30 mouse cellular contexts compared by ENCODE assay signal in genomic region chr13:91911652-91912051, GRCm38 (mm10). TPM values are rescaled to one million over a fixed set of nuclear protein-coding genes. Genes with fewer than 3 reads are reported as not detected.
A peak's percentile ranks its signal among the peaks of the same experiment; 100 is the strongest.
DNase-seq lines count a peak whose midpoint lies in the region; ATAC-seq and TF ChIP-seq lines count a peak whose summit lies in the region.
"Had no signal": no experiment of that assay in that cellular context is flagged by ENCODE, and none has a peak within 500 bp of the region (broad histone marks: within the 10 kb centered on the region; RNA-seq: fewer than 3 reads in every experiment).

No protein-coding gene starts in this region.

- TF ChIP-seq CTCF in kidney, postnatal 0 days (IDR thresholded peaks at IDR 0.05; ENCODE audit: low read depth) = no peak

- H3K4me3 ChIP-seq in heart, embryonic 12.5 days = no peak overlapping the region
- no peak overlapping the region for H3K4me3 ChIP-seq in kidney, postnatal 0 days (replicated peaks; ENCODE audit: low read depth, low read length)
- no peak overlapping the region for H3K4me3 ChIP-seq in intestine, embryonic 16.5 days (ENCODE audit: low read length)
- H3K4me3 ChIP-seq: embryonic facial prominence, embryonic 13.5 days; erythroblast, embryonic 14.5 days; forebrain, embryonic 12.5 days; gastrocnemius, adult 2 months; limb, embryonic 15.5 days had no signal

- H3K4me1 ChIP-seq in heart, embryonic 12.5 days (replicated peaks) = peaks cover 17% of the 10 kb centered on the region
- H3K4me1 ChIP-seq in kidney, postnatal 0 days (replicated peaks; ENCODE audit: insufficient read depth, low read length) = no peaks in the 10 kb centered on the region
- peaks cover 4% of the 10 kb centered on the region; the same call in 1 of the 2 replicates for H3K4me1 ChIP-seq in intestine, embryonic 16.5 days (ENCODE audit: control insufficient read depth, insufficient read depth, low read length)

- no peak for ATAC-seq in heart, embryonic 12.5 days (ENCODE audit: insufficient number of reproducible peaks, low FRiP score)
- ATAC-seq in kidney, postnatal 0 days (replicated peaks; ENCODE audit: low FRiP score, low read depth) = peak; percentile 45; the same call in 1 of the 2 replicates
- ATAC-seq in intestine, embryonic 16.5 days = peak; percentile 56
- ATAC-seq: activated CD4-positive, CD25-positive, alpha-beta regulatory T cell, adult 4 months; inflammation-experienced regulatory T-cells, adult 6 months had no signal

- H3K9ac ChIP-seq in heart, embryonic 12.5 days = no peak overlapping the region
- H3K9ac ChIP-seq in kidney, postnatal 0 days (ENCODE audit: low read depth, low read length) = no peak overlapping the region
- no peak overlapping the region for H3K9ac ChIP-seq in intestine, embryonic 16.5 days (ENCODE audit: low read depth, low read length)
- H3K9ac ChIP-seq: embryonic facial prominence, embryonic 13.5 days; forebrain, embryonic 12.5 days; hindbrain, embryonic 14.5 days; limb, embryonic 15.5 days; liver, embryonic 14.5 days had no signal

- H3K27ac ChIP-seq in heart, embryonic 12.5 days (ENCODE audit: poor library complexity, severe bottlenecking) = peak overlapping the region; percentile 73
- no peak overlapping the region for H3K27ac ChIP-seq in kidney, postnatal 0 days
- peak overlapping the region; percentile 24; the same call in 1 of the 2 replicates for H3K27ac ChIP-seq in intestine, embryonic 16.5 days (ENCODE audit: low read length)
- H3K27ac ChIP-seq: embryonic facial prominence, embryonic 13.5 days; forebrain, embryonic 12.5 days; gastrocnemius, adult 2 months; hindbrain, embryonic 14.5 days; limb, embryonic 15.5 days; liver, embryonic 14.5 days had no signal

- H3K27me3 ChIP-seq in heart, embryonic 12.5 days (replicated peaks) = no peaks in the 10 kb centered on the region
- H3K27me3 ChIP-seq in kidney, postnatal 0 days (ENCODE audit: insufficient read depth, low read length) = no peaks in the 10 kb centered on the region
- H3K27me3 ChIP-seq in intestine, embryonic 16.5 days (replicated peaks; ENCODE audit: control insufficient read depth, insufficient read depth, low read length) = no peaks in the 10 kb centered on the region
- H3K27me3 ChIP-seq: embryonic facial prominence, embryonic 13.5 days; forebrain, embryonic 12.5 days; limb, embryonic 15.5 days had no signal

- H3K9me3 ChIP-seq in heart, embryonic 12.5 days (replicated peaks) = no peaks in the 10 kb centered on the region
- H3K9me3 ChIP-seq in kidney, postnatal 0 days (replicated peaks; ENCODE audit: low read length) = no peaks in the 10 kb centered on the region
- no peaks in the 10 kb centered on the region for H3K9me3 ChIP-seq in intestine, embryonic 16.5 days (ENCODE audit: control insufficient read depth, low read length)
- H3K9me3 ChIP-seq: embryonic facial prominence, embryonic 13.5 days; forebrain, embryonic 12.5 days; limb, embryonic 15.5 days had no signal

- no peaks in the 10 kb centered on the region for H3K36me3 ChIP-seq in heart, embryonic 12.5 days
- H3K36me3 ChIP-seq in kidney, postnatal 0 days (ENCODE audit: insufficient read depth, low read length) = no peaks in the 10 kb centered on the region
- no peaks in the 10 kb centered on the region for H3K36me3 ChIP-seq in intestine, embryonic 16.5 days (ENCODE audit: control insufficient read depth, insufficient read depth, low read length)
- H3K36me3 ChIP-seq: embryonic facial prominence, embryonic 13.5 days; forebrain, embryonic 12.5 days; limb, embryonic 15.5 days had no signal

- no peak overlapping the region for H3K4me2 ChIP-seq in heart, embryonic 12.5 days
- no peak overlapping the region for H3K4me2 ChIP-seq in kidney, postnatal 0 days (ENCODE audit: low read length)
- no peak overlapping the region for H3K4me2 ChIP-seq in intestine, embryonic 16.5 days (ENCODE audit: low read depth, low read length)
- H3K4me2 ChIP-seq: embryonic facial prominence, embryonic 13.5 days; forebrain, embryonic 12.5 days; hindbrain, embryonic 14.5 days; limb, embryonic 15.5 days had no signal

- no peak for DNase-seq in heart, postnatal 4 days
- DNase-seq in kidney, postnatal 0 days (ENCODE audit: low spot score) = no peak
- no peak for DNase-seq in kidney, adult 8-10 months
- DNase-seq in 416B (ENCODE audit: low read depth) = peak; percentile 62
- no peak for DNase-seq in cerebellum, adult 9-10 months
- DNase-seq: adrenal gland, adult 8-10 months; cerebellum, adult 18-20 months; cerebellum, postnatal 25 days; embryo, embryonic 11 days; gastrocnemius, adult 2 months; heart, postnatal 14 days; left cerebral cortex, postnatal 4 days; lung, postnatal 4 days; midbrain, embryonic 14.5 days; right cerebral cortex, postnatal 14 days had no signal

RNA-seq across cellular contexts. Expression of gene Ckmt2, which starts 35.0 kb away (rescaled TPM):
- polyA plus RNA-seq in heart, embryonic 12.5 days (2016; fragmentation: Nextera tagmentation; extraction: Ambion mirVana) = 12.2 and 12.8 TPM in 2 replicates
- total RNA-seq in heart, postnatal 4 days (2021) = 100 to 1,000 TPM; 279 to 301 TPM
- 0.14 TPM in 1 of 2 replicates, not detected in the other for polyA plus RNA-seq in kidney, postnatal 0 days (2015; fragmentation: Nextera tagmentation; extraction: Ambion mirVana)
- 2.8 and 3.3 TPM in 2 replicates for polyA plus RNA-seq in intestine, embryonic 16.5 days (2015; fragmentation: Nextera tagmentation; extraction: Ambion mirVana)
- total RNA-seq: adrenal gland, adult 8-10 months; left cerebral cortex, postnatal 4 days; megakaryocyte-erythroid progenitor cell, adult 5-6 weeks; MEL had no signal
- polyA plus RNA-seq: activated CD4-positive, CD25-positive, alpha-beta regulatory T cell, adult 4 months; C2C12; embryonic facial prominence, embryonic 13.5 days; erythroblast, embryonic 14.5 days; forebrain, embryonic 12.5 days; inflammation-experienced regulatory T-cells, adult 6 months; liver, embryonic 14.5 days; midbrain, embryonic 14.5 days; neural tube, embryonic 11.5 days; thymus, postnatal 0 days had no signal
